Mouse (Mus musculus): ENCODE data around the gene Myocos. TPM values are rescaled to one million over a fixed set of nuclear protein-coding genes. Genes with fewer than 3 reads are reported as not detected.

Myocos gene
- polyA plus RNA-seq (2015; fragmentation: Nextera tagmentation; extraction: Ambion mirVana) = not detected in 2 replicates

GRCm38 (mm10) chr1:162658119-162658518, at the start of gene Myocos:
Gene Myocos, minus strand, starts transcription at chr1:162658219.
- 93% methylated on average over 7 of the region's 7 CpGs for WGBS
- H3K27me3 ChIP-seq (ENCODE audit: insufficient read depth, low read length) = no peaks in the 10 kb centered on the region
- no peaks in the 10 kb centered on the region for H3K36me3 ChIP-seq (ENCODE audit: insufficient read depth, low read length)
- no peak for ATAC-seq (ENCODE audit: low FRiP score, low TSS enrichment)
- H3K4me3 ChIP-seq (ENCODE audit: low read length) = no peak within 1 kb of the TSS
- no peak within 1 kb of the TSS for H3K27ac ChIP-seq (ENCODE audit: low read length)
- no peaks in the 10 kb centered on the region for H3K9me3 ChIP-seq (ENCODE audit: low read length)
- no peak within 1 kb of the TSS for H3K4me2 ChIP-seq (replicated peaks; ENCODE audit: low read depth, low read length)
- no peaks in the 10 kb centered on the region for H3K4me1 ChIP-seq (ENCODE audit: insufficient read depth, low read length)
- H3K9ac ChIP-seq (replicated peaks; ENCODE audit: low read length) = no peak within 1 kb of the TSS

GRCm38 (mm10) chr1:162700389-162701066, 42.5 kb upstream of the Myocos start:
- Histone ChIP-seq H3K9me3 (ENCODE audit: low read length) (no peaks in the 10 kb centered on the region), H3K36me3 (ENCODE audit: insufficient read depth, low read length) (peaks cover 54% of the 10 kb centered on the region), H3K9ac (replicated peaks; ENCODE audit: low read length) (no peak overlapping the region), H3K4me1 (ENCODE audit: insufficient read depth, low read length) (no peaks in the 10 kb centered on the region), H3K4me3 (ENCODE audit: low read length) (no peak overlapping the region), H3K4me2 (replicated peaks; ENCODE audit: low read depth, low read length) (no peak overlapping the region), H3K27ac (ENCODE audit: low read length) (no peak overlapping the region), H3K27me3 (ENCODE audit: insufficient read depth, low read length) (no peaks in the 10 kb centered on the region)
- ATAC-seq (ENCODE audit: low FRiP score, low TSS enrichment) = no peak
- 39% methylated on average over 8 of the region's 8 CpGs for WGBS

GRCm38 (mm10) chr1:162697866-162698265, 39.8 kb upstream of the Myocos start:
- 96% methylated on average over 6 of the region's 6 CpGs for WGBS

GRCm38 (mm10) chr1:162693721-162694120, 35.7 kb upstream of the Myocos start:
- Histone ChIP-seq H3K4me3 (ENCODE audit: low read length) (no peak overlapping the region), H3K36me3 (ENCODE audit: insufficient read depth, low read length) (peaks cover 62% of the 10 kb centered on the region), H3K27ac (ENCODE audit: low read length) (no peak overlapping the region), H3K4me2 (replicated peaks; ENCODE audit: low read depth, low read length) (no peak overlapping the region), H3K27me3 (ENCODE audit: insufficient read depth, low read length) (no peaks in the 10 kb centered on the region), H3K9ac (replicated peaks; ENCODE audit: low read length) (no peak overlapping the region), H3K4me1 (ENCODE audit: insufficient read depth, low read length) (no peaks in the 10 kb centered on the region), H3K9me3 (ENCODE audit: low read length) (no peaks in the 10 kb centered on the region)
- WGBS = 78% methylated on average over 2 of the region's 2 CpGs
- ATAC-seq (ENCODE audit: low FRiP score, low TSS enrichment) = no peak

More at GRCm38 (mm10) chr1:162697866-162698265, 39.8 kb upstream of the Myocos start:
- peaks cover 53% of the 10 kb centered on the region for H3K36me3 ChIP-seq (ENCODE audit: insufficient read depth, low read length)
- H3K4me3 ChIP-seq (ENCODE audit: low read length) = no peak overlapping the region
- ATAC-seq (ENCODE audit: low FRiP score, low TSS enrichment) = no peak
- H3K4me1 ChIP-seq (ENCODE audit: insufficient read depth, low read length) = no peaks in the 10 kb centered on the region
- no peaks in the 10 kb centered on the region for H3K9me3 ChIP-seq (ENCODE audit: low read length)
- no peak overlapping the region for H3K9ac ChIP-seq (replicated peaks; ENCODE audit: low read length)
- no peak overlapping the region for H3K4me2 ChIP-seq (replicated peaks; ENCODE audit: low read depth, low read length)
- H3K27me3 ChIP-seq (ENCODE audit: insufficient read depth, low read length) = no peaks in the 10 kb centered on the region
- H3K27ac ChIP-seq (ENCODE audit: low read length) = no peak overlapping the region

GRCm38 (mm10) chr1:162665486-162666174, 7.6 kb upstream of the Myocos start:
- H3K27ac ChIP-seq (ENCODE audit: low read length) = no peak overlapping the region
- H3K4me2 ChIP-seq (replicated peaks; ENCODE audit: low read depth, low read length) = peak overlapping the region; percentile 63
- no peaks in the 10 kb centered on the region for H3K9me3 ChIP-seq (ENCODE audit: low read length)
- H3K4me1 ChIP-seq (ENCODE audit: insufficient read depth, low read length) = 0 out of 2 replicates have a peak, but pooled peaks cover 6% of the 10 kb centered on the region
- H3K9ac ChIP-seq (replicated peaks; ENCODE audit: low read length) = peak overlapping the region; percentile 66
- ATAC-seq (ENCODE audit: low FRiP score, low TSS enrichment) = peak; percentile 88
- H3K27me3 ChIP-seq (ENCODE audit: insufficient read depth, low read length) = no peaks in the 10 kb centered on the region
- H3K4me3 ChIP-seq (ENCODE audit: low read length) = peak overlapping the region; percentile 43
- H3K36me3 ChIP-seq (ENCODE audit: insufficient read depth, low read length) = 0 out of 2 replicates have a peak, but pooled peaks cover 6% of the 10 kb centered on the region
- WGBS = 3% methylated on average over 11 of the region's 11 CpGs

- no peak overlapping the region for H3K27ac ChIP-seq (ENCODE audit: low read length)
- H3K4me2 ChIP-seq (replicated peaks; ENCODE audit: low read depth, low read length) = peak overlapping the region; percentile 63
- H3K9ac ChIP-seq (replicated peaks; ENCODE audit: low read length) = no peak overlapping the region
- 0 out of 2 replicates have a peak, but pooled peaks cover 6% of the 10 kb centered on the region for H3K4me1 ChIP-seq (ENCODE audit: insufficient read depth, low read length)
- no peaks in the 10 kb centered on the region for H3K36me3 ChIP-seq (ENCODE audit: insufficient read depth, low read length)
- peak; percentile 99 for ATAC-seq (ENCODE audit: low FRiP score, low TSS enrichment)
- no peaks in the 10 kb centered on the region for H3K9me3 ChIP-seq (ENCODE audit: low read length)
- 16% methylated on average over 10 of the region's 10 CpGs for WGBS
- H3K4me3 ChIP-seq (ENCODE audit: low read length) = no peak overlapping the region
- no peaks in the 10 kb centered on the region for H3K27me3 ChIP-seq (ENCODE audit: insufficient read depth, low read length)
Measured at GRCm38 (mm10) chr1:162664826-162665475, 6.9 kb upstream of the Myocos start.

GRCm38 (mm10) chr1:162660276-162660860, 2.3 kb upstream of the Myocos start:
- no peaks in the 10 kb centered on the region for H3K9me3 ChIP-seq (ENCODE audit: low read length)
- H3K27ac ChIP-seq (ENCODE audit: low read length) = no peak overlapping the region
- no peaks in the 10 kb centered on the region for H3K4me1 ChIP-seq (ENCODE audit: insufficient read depth, low read length)
- no peak overlapping the region for H3K4me3 ChIP-seq (ENCODE audit: low read length)
- no peak overlapping the region for H3K4me2 ChIP-seq (replicated peaks; ENCODE audit: low read depth, low read length)
- H3K27me3 ChIP-seq (ENCODE audit: insufficient read depth, low read length) = no peaks in the 10 kb centered on the region
- no peak overlapping the region for H3K9ac ChIP-seq (replicated peaks; ENCODE audit: low read length)
- no peaks in the 10 kb centered on the region for H3K36me3 ChIP-seq (ENCODE audit: insufficient read depth, low read length)
- WGBS = 83% methylated on average over 11 of the region's 11 CpGs
- ATAC-seq (ENCODE audit: low FRiP score, low TSS enrichment) = no peak

- WGBS = 93% methylated on average over 14 of the region's 14 CpGs
- ATAC-seq (ENCODE audit: low FRiP score, low TSS enrichment) = no peak
- H3K9ac ChIP-seq (replicated peaks; ENCODE audit: low read length) = no peak overlapping the region
Measured at GRCm38 (mm10) chr1:162648416-162648815, 9.6 kb downstream of the Myocos start.

GRCm38 (mm10) chr1:162646083-162646686, 11.8 kb downstream of the Myocos start:
- Histone ChIP-seq H3K27ac (ENCODE audit: low read length) (no peak overlapping the region), H3K36me3 (ENCODE audit: insufficient read depth, low read length) (no peaks in the 10 kb centered on the region), H3K27me3 (ENCODE audit: insufficient read depth, low read length) (no peaks in the 10 kb centered on the region), H3K4me1 (ENCODE audit: insufficient read depth, low read length) (no peaks in the 10 kb centered on the region), H3K4me3 (ENCODE audit: low read length) (no peak overlapping the region), H3K4me2 (replicated peaks; ENCODE audit: low read depth, low read length) (no peak overlapping the region), H3K9me3 (ENCODE audit: low read length) (no peaks in the 10 kb centered on the region), H3K9ac (replicated peaks; ENCODE audit: low read length) (no peak overlapping the region)
- 77% methylated on average over 10 of the region's 10 CpGs for WGBS
- ATAC-seq (ENCODE audit: low FRiP score, low TSS enrichment) = no peak

More at GRCm38 (mm10) chr1:162648416-162648815, 9.6 kb downstream of the Myocos start:
- no peaks in the 10 kb centered on the region for H3K9me3 ChIP-seq (ENCODE audit: low read length)
- H3K27ac ChIP-seq (ENCODE audit: low read length) = no peak overlapping the region
- no peaks in the 10 kb centered on the region for H3K4me1 ChIP-seq (ENCODE audit: insufficient read depth, low read length)
- H3K4me2 ChIP-seq (replicated peaks; ENCODE audit: low read depth, low read length) = no peak overlapping the region
- H3K36me3 ChIP-seq (ENCODE audit: insufficient read depth, low read length) = no peaks in the 10 kb centered on the region
- H3K4me3 ChIP-seq (ENCODE audit: low read length) = no peak overlapping the region
- H3K27me3 ChIP-seq (ENCODE audit: insufficient read depth, low read length) = no peaks in the 10 kb centered on the region
